Mouse (Mus musculus) G1E (cell line): Measurements from ENCODE around the gene Ltbp1.

ENCODE experiments used
- CTCF ChIP-seq: IDR thresholded peaks from 2 replicates; pipeline ENCODE4 v1.5.1; 2012; ENCODE audit warnings: low read depth, low read length, inconsistent platforms, mixed read lengths
- GATA1 ChIP-seq: IDR thresholded peaks from 2 replicates; pipeline ENCODE4 v1.6.1; 2012; ENCODE audit warnings: borderline replicate concordance, low read length, inconsistent platforms, mixed read lengths
- GATA2 ChIP-seq: IDR thresholded peaks from 2 replicates; pipeline ENCODE4 v1.6.1; 2012; ENCODE audit warnings: low read depth, low read length, inconsistent platforms, borderline replicate concordance
- POLR2AphosphoS5 ChIP-seq: IDR thresholded peaks from 2 replicates; pipeline ENCODE4 v1.6.1; 2012; ENCODE audit warnings: low read depth, low read length, inconsistent platforms; ENCODE audit not compliant: insufficient replicate concordance
- TAL1 ChIP-seq: conservative IDR thresholded peaks from 2 replicates; pipeline ENCODE4 v1.6.1; 2012; ENCODE audit warnings: low read depth, low read length, inconsistent platforms, mixed read lengths

GRCm38 (mm10) chr17:75164566-75164965 lies 159.2 kb downstream of the Ltbp1 start:
- no peak for TF ChIP-seq CTCF
- TF ChIP-seq TAL1, result no peak
- no peak for TF ChIP-seq GATA1
- TF ChIP-seq POLR2AphosphoS5, result no peak
- TF ChIP-seq GATA2, result no peak
